Mouse (Mus musculus): ENCODE measurements around the gene Rps6kb2. TPM values are rescaled to one million over a fixed set of nuclear protein-coding genes. Genes with fewer than 3 reads are reported as not detected.

Gene Rps6kb2
- polyA plus RNA-seq, 1 experiment, result 42.5 TPM

DNA sequence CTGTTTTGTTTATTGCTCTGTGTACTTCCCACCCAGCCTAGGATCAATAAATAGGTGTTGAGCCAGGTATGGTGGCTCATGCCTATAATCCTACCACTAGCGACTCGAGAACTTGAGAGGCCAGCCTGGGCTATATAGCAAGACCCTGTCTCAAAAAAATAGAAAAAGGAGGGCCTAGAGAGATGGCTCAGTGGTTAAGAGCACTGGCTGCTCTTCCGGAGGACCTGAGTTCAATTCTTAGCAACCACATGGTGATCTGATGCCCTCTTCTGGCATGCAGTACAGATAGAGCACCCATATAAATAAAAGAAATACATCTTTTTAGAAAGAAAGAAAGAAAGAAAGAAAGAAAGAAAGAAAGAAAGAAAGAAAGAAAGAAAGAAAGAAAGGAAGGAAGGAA, 40.0 kb upstream of the Rps6kb2 start:
- H3K27ac ChIP-seq (ENCODE audit: insufficient read depth, low read depth, low read length), result peak overlapping the region; percentile 38; the same call in 1 of the 2 replicates
- H3K4me1 ChIP-seq (ENCODE audit: control insufficient read depth, insufficient read depth, insufficient read length, low read length), result peaks cover 12% of the 10 kb centered on the region
- no peak overlapping the region for H3K4me3 ChIP-seq (ENCODE audit: low read depth, low read length)
- H3K27me3 ChIP-seq (ENCODE audit: control insufficient read depth, insufficient read depth, low read length), result no peaks in the 10 kb centered on the region
- H3K36me3 ChIP-seq (ENCODE audit: control insufficient read depth, insufficient read depth, low read length), result peaks cover 4% of the 10 kb centered on the region
- 29% methylated on average over 3 of the region's 3 CpGs for WGBS
- TF ChIP-seq POLR2A (IDR thresholded peaks at IDR 0.05; ENCODE audit: low read depth, low read length) (no peak), CTCF (IDR thresholded peaks at IDR 0.05; ENCODE audit: extremely low read depth, insufficient read length, insufficient replicate concordance, low read depth, low read length) (no peak)

- no peak for TF ChIP-seq CTCF (IDR thresholded peaks at IDR 0.05; ENCODE audit: extremely low read depth, insufficient read length, insufficient replicate concordance, low read depth, low read length)
- no peak for TF ChIP-seq POLR2A (IDR thresholded peaks at IDR 0.05; ENCODE audit: low read depth, low read length)
- H3K27ac ChIP-seq (ENCODE audit: insufficient read depth, low read depth, low read length), result peak overlapping the region; percentile 21; the same call in 1 of the 2 replicates
- 27% methylated on average over 7 of the region's 7 CpGs for whole genome bisulfite sequencing
- no peaks in the 10 kb centered on the region for H3K27me3 ChIP-seq (ENCODE audit: control insufficient read depth, insufficient read depth, low read length)
- peak overlapping the region; percentile 86 for H3K4me3 ChIP-seq (ENCODE audit: low read depth, low read length)
- peaks cover 4% of the 10 kb centered on the region for H3K36me3 ChIP-seq (ENCODE audit: control insufficient read depth, insufficient read depth, low read length)
- H3K4me1 ChIP-seq (ENCODE audit: control insufficient read depth, insufficient read depth, insufficient read length, low read length), result peaks cover 15% of the 10 kb centered on the region
Observed at GRCm38 (mm10) chr19:4202149-4202548, 39.0 kb upstream of the Rps6kb2 start.

DNA sequence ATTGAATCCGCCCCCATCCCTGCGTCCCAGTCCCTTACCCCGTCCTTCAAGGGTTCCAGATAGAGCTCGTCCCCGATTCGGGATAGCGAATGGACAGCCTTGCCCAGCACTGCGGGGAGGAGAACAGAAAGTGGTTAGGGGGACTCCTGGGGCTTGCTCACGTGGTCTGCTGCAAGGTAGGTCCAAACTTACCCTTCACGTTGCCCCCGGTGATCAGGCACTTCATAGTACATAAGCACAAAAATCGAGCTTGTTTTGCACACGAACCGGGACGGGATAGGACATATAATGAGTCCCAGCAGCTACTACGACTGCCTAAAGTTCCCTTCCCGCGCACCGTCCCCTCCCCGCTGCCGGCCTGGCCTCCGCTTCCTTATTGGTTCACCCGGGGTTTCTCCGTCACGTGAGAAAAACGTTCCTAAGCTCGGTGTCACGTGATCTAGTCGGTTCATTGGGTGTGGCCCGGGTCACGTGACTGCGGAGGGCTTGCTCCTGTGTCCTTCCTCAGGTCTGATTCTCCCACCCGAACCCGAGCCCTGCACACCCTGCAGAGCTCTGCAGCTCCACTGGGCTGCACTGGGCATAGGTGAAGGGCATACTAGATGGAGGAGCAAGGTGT, 38.2 kb upstream of the Rps6kb2 start, which contains the start of gene Rad9a:
Gene Rad9a (minus strand): TSS at position 372 of the 619 bp plus-strand sequence.
- TF ChIP-seq POLR2A (IDR thresholded peaks at IDR 0.05; ENCODE audit: low read depth, low read length) (no peak; the same call in 1 of the 2 replicates), CTCF (IDR thresholded peaks at IDR 0.05; ENCODE audit: extremely low read depth, insufficient read length, insufficient replicate concordance, low read depth, low read length) (no peak)
- peak within 1 kb of the TSS; percentile 86 for H3K4me3 ChIP-seq (ENCODE audit: low read depth, low read length)

GRCm38 (mm10) chr19:4197180-4197579, 34.0 kb upstream of the Rps6kb2 start:
- Histone ChIP-seq H3K4me3 (ENCODE audit: low read depth, low read length) (no peak overlapping the region), H3K27ac (ENCODE audit: insufficient read depth, low read depth, low read length) (no peak overlapping the region), H3K36me3 (ENCODE audit: control insufficient read depth, insufficient read depth, low read length) (peaks cover 40% of the 10 kb centered on the region), H3K27me3 (ENCODE audit: control insufficient read depth, insufficient read depth, low read length) (no peaks in the 10 kb centered on the region), H3K4me1 (ENCODE audit: control insufficient read depth, insufficient read depth, insufficient read length, low read length) (peaks cover 27% of the 10 kb centered on the region)
- 53% methylated on average over 3 of the region's 3 CpGs for WGBS
- no peak for TF ChIP-seq CTCF (IDR thresholded peaks at IDR 0.05; ENCODE audit: extremely low read depth, insufficient read length, insufficient replicate concordance, low read depth, low read length)
- no peak for TF ChIP-seq POLR2A (IDR thresholded peaks at IDR 0.05; ENCODE audit: low read depth, low read length)

More for the DNA sequence above, 38.2 kb upstream of the Rps6kb2 start, which contains the start of gene Rad9a:
- no peaks in the 10 kb centered on the region for H3K27me3 ChIP-seq (ENCODE audit: control insufficient read depth, insufficient read depth, low read length)
- H3K4me1 ChIP-seq (ENCODE audit: control insufficient read depth, insufficient read depth, insufficient read length, low read length), result peaks cover 21% of the 10 kb centered on the region
- peaks cover 9% of the 10 kb centered on the region for H3K36me3 ChIP-seq (ENCODE audit: control insufficient read depth, insufficient read depth, low read length)
- peak within 1 kb of the TSS; percentile 63 for H3K27ac ChIP-seq (ENCODE audit: insufficient read depth, low read depth, low read length)
- WGBS, result under 1% methylated on average over 34 of the region's 34 CpGs

DNA sequence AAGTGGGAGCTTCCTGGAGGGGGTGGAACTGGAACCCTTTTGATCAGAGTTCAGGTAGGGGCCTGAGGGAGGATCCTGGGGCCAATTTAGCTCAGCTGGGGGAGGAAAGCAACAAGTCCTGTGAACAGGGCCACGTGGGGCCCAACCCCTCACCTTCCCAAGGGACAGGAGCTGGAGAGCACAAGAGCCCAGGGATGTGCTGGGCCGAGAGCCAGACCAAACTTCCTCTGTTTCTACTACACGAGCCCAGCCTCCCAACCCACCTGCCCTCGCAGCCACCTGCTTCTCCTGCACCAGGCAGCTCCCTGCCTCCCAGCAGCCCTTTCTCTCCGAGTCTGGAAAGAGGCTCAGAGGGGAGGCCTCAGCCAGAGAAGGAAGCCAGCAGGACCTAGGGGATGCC, 33.4 kb upstream of the Rps6kb2 start:
- peaks cover 24% of the 10 kb centered on the region for H3K4me1 ChIP-seq (ENCODE audit: control insufficient read depth, insufficient read depth, insufficient read length, low read length)
- H3K27me3 ChIP-seq (ENCODE audit: control insufficient read depth, insufficient read depth, low read length), result no peaks in the 10 kb centered on the region
- H3K27ac ChIP-seq (ENCODE audit: insufficient read depth, low read depth, low read length), result no peak overlapping the region; the same call in 1 of the 2 replicates
- no peak overlapping the region for H3K4me3 ChIP-seq (ENCODE audit: low read depth, low read length)
- H3K36me3 ChIP-seq (ENCODE audit: control insufficient read depth, insufficient read depth, low read length), result peaks cover 40% of the 10 kb centered on the region
- WGBS, result 8% methylated on average over 5 of the region's 5 CpGs
- TF ChIP-seq POLR2A (IDR thresholded peaks at IDR 0.05; ENCODE audit: low read depth, low read length) (no peak), CTCF (IDR thresholded peaks at IDR 0.05; ENCODE audit: extremely low read depth, insufficient read length, insufficient replicate concordance, low read depth, low read length) (no peak)

GRCm38 (mm10) chr19:4196048-4196447, 32.9 kb upstream of the Rps6kb2 start:
- 33% methylated on average over 2 of the region's 2 CpGs for WGBS
- Histone ChIP-seq H3K27me3 (ENCODE audit: control insufficient read depth, insufficient read depth, low read length) (no peaks in the 10 kb centered on the region), H3K36me3 (ENCODE audit: control insufficient read depth, insufficient read depth, low read length) (peaks cover 40% of the 10 kb centered on the region), H3K4me1 (ENCODE audit: control insufficient read depth, insufficient read depth, insufficient read length, low read length) (peaks cover 28% of the 10 kb centered on the region), H3K4me3 (ENCODE audit: low read depth, low read length) (no peak overlapping the region), H3K27ac (ENCODE audit: insufficient read depth, low read depth, low read length) (no peak overlapping the region)
- TF ChIP-seq POLR2A (IDR thresholded peaks at IDR 0.05; ENCODE audit: low read depth, low read length) (no peak), CTCF (IDR thresholded peaks at IDR 0.05; ENCODE audit: extremely low read depth, insufficient read length, insufficient replicate concordance, low read depth, low read length) (no peak)

GRCm38 (mm10) chr19:4194776-4195650, 31.9 kb upstream of the Rps6kb2 start:
- H3K36me3 ChIP-seq (ENCODE audit: control insufficient read depth, insufficient read depth, low read length), result peaks cover 40% of the 10 kb centered on the region
- peaks cover 19% of the 10 kb centered on the region for H3K4me1 ChIP-seq (ENCODE audit: control insufficient read depth, insufficient read depth, insufficient read length, low read length)
- no peak overlapping the region for H3K27ac ChIP-seq (ENCODE audit: insufficient read depth, low read depth, low read length)
- no peaks in the 10 kb centered on the region for H3K27me3 ChIP-seq (ENCODE audit: control insufficient read depth, insufficient read depth, low read length)
- TF ChIP-seq CTCF (IDR thresholded peaks at IDR 0.05; ENCODE audit: extremely low read depth, insufficient read length, insufficient replicate concordance, low read depth, low read length) (no peak), POLR2A (IDR thresholded peaks at IDR 0.05; ENCODE audit: low read depth, low read length) (no peak)
- H3K4me3 ChIP-seq (ENCODE audit: low read depth, low read length), result no peak overlapping the region
- WGBS, result 64% methylated on average over 12 of the region's 12 CpGs
